Mouse (Mus musculus): ENCODE measurements around the gene Gcnt2.
"Not testable (repeated sequence)": the region's sequence is repeated elsewhere in the genome, so short reads cannot be mapped to it uniquely, and the experiment has no call there.

Gene Gcnt2

DNA sequence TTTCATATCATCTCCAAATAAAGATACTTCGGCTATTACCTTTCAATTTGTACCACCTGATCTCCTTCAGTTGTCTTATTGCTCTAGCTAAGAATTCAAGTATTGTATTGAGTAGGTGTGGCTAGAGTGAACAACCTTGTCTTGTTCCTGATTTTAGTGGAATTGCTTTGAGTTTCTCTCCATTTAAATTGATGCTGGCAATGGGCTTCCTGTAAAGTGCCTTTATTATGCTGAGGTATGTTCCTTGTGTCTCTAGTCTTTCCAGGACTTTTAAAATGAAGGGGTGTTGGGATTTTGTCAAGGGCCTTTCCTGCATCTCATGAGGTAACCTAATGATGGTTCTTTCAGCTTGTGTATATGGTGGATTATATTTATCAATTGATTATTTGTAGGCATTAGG is 83.5 kb downstream of the Gcnt2 start:
- DNase-seq (ENCODE audit: low spot score), result no peak

DNA sequence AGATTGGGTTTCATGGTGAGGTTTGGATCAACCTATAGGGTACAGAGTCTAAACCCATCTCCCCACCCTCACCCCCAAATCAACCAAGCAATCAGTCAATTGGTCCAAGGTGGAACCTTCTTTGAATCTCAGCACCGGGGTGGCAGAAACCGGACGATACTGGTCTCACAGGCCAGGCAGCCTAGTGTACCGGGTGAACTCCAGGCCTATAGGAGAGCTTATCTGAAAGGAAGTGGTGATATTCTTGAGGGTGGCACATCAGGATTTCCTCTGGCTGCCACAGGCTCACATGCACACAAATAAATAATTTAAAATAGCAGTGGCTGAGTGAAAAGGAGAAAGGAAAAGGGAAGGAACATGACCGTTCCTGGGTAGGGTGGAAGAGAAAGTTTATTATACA is 84.4 kb downstream of the Gcnt2 start:
- DNase-seq (ENCODE audit: low spot score), result no peak

DNA sequence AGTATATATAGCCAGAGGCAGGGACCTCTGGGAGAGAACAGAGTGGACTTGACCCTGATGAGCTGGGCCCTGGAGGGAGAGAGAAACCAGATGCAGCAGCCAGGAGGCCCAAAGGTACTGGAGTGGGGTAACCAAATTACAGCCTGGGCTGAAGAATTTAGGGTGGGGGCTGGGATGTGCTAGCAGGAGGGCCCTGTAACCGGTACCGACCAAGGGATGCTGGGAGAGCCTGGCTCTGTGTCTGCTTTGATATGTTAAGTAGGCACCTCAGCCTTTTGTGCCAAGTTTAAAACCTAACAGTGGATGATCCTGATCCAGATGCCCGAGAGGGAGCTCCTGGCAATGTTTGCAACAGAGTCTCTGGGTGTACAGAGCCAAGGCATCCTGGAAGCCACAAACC is 84.8 kb downstream of the Gcnt2 start:
- no peak for DNase-seq (ENCODE audit: low spot score)

DNA sequence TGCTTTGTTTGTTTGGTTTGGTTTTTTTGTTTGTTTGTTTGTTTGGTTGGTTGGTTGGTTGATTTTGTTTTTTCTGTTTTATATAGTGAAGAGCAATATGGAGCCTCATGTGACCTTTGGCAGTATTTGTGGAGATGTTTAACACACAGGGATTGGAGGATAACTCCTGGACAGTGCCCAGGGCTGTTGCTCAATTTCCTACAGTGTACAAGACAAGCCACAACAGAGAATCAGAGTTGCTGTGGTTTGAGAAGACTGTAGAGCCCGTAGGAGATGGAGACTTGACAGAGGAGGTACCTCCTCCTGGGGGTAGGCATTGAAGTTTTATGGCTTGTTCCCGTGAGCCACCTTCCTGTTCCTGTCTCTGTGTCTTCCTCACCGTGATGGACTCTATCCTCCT is 87.0 kb downstream of the Gcnt2 start:
- no peak for DNase-seq (ENCODE audit: low spot score)

DNA sequence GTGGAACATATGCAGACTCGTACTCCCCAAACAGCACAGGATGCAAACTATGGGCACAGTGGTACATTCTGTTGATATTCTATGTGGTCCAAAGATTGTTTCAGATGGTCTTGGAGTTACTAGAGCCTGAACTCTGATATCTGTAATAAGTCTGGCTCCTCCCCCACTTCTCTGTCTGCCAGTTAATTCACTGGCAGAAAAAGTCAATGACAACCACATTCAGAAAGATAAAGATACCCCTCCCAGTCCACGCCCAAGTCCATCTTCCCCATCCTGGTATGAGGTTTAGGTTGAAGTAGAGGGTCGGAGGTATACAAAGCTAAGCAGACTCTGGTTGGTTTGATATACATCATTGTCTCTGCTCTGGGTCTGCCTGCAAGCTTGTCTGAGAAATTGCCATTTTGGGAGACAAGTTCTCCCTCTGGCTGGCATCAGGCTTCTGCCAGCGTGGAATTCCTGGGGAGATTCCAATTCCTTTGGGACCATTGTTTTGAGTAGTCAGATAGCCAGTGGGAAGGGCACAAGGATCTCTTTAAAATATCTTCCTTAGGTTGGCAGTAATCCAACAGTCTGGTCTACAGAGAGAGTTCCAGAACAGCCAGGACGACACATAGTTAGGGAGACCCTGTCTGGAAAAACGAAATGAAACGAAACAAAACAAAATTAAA is 88.1 kb downstream of the Gcnt2 start:
- no peak for DNase-seq (ENCODE audit: low spot score)

DNA sequence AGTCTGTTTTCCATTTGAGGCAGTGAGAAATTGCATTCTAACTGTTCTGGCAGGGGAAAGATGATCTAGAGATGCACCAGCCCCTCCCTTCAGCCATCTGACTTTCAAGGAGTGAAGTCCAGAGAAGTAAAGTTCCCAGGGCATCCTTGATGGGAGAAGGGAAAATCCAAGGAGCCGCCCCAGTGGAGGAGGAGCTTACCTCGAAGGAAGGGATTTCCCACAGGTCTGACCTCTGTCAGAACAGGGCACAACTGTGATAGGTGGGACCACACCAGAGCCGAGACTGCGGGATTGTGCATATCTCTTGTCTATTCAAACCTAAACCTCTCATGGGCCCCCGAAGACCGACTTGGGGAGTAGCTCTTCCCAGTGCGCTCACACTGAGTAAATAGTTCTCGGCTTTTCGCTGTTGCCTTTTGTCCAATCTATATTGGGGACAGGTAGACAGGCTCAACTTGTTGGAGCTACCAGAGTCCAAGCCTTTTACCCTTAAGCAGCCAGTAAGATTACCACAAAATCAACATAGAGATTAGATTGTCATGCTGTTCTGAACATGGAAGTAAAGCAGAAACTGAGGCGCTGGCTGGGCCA is 91.9 kb downstream of the Gcnt2 start:
- no peak for DNase-seq (ENCODE audit: low spot score)

DNA sequence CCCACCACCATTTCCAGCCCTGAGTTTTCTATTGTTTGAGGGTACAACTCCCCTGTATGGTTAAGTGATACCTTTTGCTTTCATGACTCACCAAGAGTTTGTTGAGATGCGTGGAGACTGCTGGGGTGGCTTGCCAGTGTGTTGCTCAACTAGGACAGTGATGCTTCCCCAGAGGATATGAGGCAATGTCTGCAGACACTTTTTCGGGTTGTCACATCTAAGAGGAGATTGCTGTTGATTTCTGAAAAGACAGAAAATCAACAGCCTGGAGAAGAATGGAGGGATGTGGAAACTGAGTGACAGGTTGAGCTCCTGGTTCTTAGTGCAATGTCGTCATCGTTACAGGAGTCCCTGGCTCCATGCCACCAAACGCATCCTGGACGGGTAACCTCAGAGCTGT is 93.7 kb downstream of the Gcnt2 start:
- DNase-seq (ENCODE audit: low spot score), result no peak

DNA sequence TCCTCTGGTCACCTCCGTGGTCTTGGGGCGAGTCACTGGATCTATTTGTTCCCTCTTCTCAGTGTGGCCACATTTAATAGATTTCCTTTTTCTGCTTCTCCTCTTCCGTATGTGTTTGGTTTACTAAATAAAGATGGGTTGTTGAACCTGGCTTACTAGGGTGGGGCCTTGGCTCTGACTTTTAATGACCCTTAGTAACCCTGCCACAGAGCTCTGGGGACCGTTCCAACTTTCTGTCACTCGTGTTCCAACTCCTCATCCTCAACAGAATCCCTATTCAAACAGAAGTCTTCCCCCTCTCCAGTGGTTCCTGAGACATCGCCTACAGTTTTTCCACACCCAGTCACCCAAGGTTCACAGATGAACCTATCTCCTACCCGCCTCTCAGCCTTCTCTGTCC is 96.2 kb downstream of the Gcnt2 start:
- DNase-seq (ENCODE audit: low spot score), result no peak

DNA sequence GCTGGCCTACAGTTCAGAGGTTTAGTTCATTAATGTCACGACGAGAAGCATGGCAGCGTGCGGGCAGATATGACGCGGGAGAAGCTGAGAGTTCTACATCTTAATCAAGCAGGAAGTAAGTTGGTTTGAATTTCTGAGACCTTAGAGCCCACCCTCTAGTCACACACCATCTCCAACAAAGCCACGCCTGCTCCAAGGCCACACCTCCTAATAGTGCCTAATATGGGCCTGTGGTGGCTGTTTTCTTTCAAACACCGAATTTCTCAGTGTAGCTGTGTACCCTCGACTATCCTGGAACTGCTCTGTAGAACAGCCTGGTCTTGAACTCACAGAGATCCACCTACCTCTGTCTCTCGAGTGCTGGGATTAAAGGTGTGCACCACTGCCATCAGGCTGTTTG is 108.1 kb downstream of the Gcnt2 start:
- no peak for DNase-seq (ENCODE audit: low spot score)

DNA sequence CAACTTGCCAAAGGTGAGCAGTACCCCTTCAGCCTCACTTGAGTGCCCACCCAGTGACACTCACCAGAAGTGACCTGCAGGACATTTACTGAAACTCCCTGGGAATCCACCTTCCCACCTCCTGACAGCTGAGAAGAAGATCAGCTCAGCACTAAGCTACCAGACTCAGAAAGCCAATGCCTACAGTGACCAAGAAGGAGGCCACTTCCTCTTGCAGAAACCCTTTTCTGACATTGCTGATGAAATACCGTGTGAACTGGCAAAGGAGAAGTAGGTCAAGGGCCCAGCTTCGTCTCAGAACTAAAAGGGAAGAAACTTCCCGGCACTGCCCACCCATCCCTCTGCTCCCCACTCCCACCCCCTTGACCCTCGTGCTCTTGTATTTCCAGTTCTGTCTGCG is 109.0 kb downstream of the Gcnt2 start:
- DNase-seq (ENCODE audit: low spot score), result no peak

DNA sequence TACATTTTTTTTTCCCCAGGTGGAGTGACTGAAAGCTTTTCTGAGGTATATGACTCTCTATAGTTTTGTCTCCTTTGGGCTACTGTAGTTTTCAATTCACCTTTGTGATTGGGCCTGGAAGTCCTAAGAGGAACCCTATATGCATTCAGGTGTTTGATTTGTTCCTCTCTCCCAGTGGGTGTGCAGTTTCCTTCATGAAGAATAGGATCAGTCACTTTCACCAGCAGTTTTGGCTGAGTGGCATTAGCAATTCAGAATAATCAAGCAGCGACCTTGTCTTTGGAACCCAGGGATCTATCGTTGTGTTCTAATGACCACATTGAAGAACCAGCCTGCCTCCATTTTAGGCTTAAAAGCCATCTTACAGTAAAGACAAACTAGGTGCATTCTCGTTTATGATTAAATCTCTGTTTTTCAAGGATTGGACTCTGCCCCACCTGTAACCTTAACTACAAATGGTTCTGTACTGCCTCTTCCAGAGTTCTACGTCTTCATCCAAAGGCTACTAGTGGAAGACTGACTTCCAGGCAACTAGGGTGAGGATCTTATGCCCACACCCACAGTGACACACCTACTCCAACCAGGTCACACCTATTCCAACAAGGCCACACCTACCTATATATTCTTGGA is 110.3 kb downstream of the Gcnt2 start:
- DNase-seq (ENCODE audit: low spot score), result no peak

DNA sequence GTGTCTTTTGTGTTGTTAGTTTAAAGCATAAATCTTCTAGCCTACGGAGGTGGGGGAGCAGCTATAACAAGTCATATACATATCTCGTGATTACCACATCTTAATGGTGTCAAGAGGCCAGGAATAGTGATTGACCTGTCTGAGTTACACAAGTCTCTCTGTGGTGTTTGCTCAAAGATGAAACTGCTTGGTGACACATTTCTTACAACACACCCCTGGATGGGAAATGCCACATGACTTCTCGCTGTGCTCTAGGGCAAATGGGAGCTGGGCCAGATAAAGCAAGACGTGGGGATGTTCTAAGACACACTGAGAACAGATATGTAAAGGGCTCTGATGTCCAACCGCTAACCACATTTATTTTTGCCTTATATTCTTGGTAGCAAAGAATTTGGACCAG is 111.7 kb downstream of the Gcnt2 start:
- DNase-seq (ENCODE audit: low spot score), result no peak

DNA sequence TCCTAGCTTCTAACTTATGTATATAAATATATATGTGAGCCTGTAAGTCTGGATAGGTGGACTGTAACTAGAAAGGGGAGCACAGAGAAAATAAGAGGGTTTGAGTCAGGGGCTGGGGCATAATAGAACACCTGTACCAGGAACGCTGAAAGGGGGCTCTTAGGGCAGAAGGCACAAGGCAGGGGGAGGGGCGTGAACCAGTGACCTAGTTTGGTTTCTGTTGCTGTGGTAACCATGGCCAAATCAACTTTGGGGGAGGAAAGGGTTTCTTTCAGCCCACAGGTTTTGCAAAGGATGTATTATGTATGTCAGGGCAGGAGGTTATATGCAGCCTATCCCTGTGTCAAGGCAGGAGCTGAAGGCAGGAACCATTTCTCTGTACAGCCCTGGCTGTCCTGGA is 112.3 kb downstream of the Gcnt2 start:
- no peak for DNase-seq (ENCODE audit: low spot score)

DNA sequence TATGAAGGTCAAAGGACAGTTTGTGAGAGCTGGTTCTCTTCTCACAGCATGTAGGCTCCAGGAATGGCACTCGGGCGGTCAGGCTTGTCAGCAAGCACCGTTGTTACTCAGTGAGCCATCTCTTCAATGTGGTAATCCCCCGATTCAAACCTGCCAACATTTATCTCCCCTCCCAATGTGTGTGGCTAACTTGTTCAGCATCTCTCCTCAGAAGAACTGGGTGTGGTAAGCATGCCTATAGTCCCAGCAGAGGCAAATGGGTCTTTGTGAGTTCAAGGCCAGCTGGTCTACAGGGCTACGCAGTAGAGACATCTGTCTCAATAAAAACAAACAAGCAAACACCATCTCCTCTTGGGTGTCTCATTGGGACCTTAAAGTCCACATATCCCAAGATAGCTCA is 113.4 kb downstream of the Gcnt2 start:
- DNase-seq (ENCODE audit: low spot score), result no peak

DNA sequence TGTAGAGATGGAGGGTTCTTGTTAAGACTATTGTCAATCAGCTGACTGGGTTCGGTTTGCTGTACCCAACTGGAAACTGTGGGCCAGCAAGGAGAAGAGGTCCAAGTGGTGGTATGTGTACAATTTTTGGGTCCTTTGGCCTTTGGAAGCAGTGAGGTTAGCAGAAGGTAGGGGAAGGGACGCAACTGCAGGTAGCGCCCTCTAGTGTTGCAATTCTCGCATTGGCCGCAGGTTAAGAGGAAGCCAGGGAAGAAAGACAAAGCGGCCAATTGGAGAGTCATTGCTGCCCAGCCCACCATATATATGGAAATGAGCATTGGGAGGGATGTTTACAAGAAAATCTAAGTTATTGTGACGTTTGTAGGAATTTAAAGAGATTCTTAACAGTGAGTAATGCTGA is 118.1 kb downstream of the Gcnt2 start:
- no peak for DNase-seq (ENCODE audit: low spot score)

DNA sequence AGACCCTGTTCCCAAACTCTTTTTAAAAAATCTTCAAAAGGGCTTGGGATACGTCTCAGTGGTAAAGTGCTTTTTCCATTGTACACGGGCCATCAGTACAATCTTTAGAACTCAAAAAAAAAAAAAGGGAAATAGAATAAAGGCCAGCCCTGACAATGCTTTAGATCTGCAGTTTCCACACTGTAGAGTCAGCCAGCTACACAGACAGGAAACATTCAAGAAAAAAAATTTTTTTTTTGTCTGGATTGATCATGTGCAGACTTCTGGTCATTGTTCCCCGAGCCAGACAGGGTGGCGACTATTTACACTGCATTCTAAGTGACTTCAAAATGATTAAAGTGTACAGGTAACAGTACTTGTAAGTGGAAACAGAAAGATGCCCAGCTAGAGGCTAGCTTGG is 119.1 kb downstream of the Gcnt2 start:
- DNase-seq (ENCODE audit: low spot score), result no peak

DNA sequence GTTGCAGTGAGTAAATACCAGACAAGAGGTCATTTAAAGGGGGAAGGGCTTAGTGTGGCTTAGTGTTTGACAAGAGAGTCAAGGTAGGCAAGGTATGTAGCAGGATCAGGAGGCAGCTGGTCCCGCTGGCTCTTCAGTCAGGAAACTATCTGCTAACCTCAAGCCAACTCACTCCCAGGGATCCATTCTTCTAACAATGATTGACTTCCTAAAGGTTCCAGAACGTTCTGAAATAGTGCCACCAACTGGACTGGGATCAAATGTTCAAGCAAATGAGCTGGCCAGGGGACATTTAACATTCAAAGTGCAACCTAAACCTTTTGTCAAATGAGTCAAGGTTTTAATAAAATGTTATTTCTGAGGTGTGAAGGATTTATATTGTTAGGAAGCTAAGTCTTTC is 119.8 kb downstream of the Gcnt2 start:
- DNase-seq (ENCODE audit: low spot score), result no peak

DNA sequence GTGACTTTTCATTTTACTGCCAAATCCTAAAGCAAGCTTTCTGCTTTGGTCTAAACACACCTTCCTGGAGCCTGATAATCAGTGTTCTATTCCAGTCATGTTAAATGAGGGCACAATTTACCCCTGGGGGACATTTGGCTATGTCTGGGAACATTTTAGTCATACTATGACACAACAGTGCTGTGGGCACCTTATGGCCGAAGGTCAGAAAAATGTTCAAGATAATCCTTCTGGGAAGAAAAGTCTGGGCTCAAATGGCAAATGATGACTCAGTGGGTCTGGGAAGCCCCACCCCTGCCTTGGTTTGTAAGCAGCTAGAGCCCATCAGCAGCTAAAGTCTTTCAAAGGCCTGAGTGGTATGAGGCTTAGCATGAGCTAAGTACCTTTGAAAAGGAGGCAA is 123.2 kb downstream of the Gcnt2 start:
- no peak for DNase-seq (ENCODE audit: low spot score)

DNA sequence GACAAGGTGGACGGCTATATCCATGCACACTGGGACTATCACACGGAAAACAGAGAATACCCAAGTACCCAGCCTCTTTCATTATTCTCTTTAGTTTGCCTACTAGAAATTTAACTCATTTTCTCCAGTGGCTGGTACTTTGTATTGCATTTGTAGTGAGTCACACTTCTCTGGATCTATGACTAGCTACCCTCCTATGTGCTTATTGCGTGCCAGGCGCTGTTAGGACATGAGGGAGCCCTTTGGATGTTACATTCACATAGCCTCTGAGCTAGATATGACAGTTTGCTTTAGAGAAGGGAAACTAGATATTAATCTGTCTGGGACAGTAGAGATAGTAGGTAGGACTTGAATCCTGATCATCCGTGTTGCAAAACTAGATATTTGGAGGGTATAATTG is 126.5 kb downstream of the Gcnt2 start:
- no peak for DNase-seq (ENCODE audit: low spot score)

DNA sequence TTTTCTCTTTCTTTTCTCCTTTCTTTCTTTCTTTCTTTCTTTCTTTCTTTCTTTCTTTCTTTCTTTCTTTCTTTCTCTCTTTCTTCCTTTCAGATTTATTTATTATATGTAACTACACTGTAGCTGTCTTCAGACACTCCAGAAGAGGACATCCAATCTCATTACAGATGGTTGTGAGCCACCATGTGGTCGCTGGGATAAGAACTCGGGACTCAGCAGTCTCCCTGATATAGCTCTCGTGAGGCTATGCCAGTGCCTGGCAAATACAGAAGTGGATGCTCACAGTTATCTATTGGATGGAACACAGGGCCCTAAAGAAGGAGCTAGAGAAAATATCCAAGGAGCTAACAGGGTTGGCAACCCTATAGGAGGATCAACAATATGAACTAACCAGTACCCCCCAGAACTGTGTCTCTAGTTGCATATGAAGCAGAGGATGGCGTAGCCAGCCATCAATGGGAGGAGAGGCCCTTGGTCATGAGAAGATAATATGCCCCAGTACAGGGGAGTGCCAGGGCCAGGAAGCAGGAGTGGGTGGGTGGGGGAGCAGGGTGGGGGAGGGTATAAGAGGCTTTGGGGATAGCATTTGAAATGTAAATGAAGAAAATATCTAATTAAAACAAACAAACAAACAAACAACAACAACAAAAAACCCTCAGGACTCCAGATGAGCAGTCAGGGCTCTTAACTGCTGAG is 128.2 kb downstream of the Gcnt2 start:
- not testable (repeated sequence) for DNase-seq (ENCODE audit: low spot score)

DNA sequence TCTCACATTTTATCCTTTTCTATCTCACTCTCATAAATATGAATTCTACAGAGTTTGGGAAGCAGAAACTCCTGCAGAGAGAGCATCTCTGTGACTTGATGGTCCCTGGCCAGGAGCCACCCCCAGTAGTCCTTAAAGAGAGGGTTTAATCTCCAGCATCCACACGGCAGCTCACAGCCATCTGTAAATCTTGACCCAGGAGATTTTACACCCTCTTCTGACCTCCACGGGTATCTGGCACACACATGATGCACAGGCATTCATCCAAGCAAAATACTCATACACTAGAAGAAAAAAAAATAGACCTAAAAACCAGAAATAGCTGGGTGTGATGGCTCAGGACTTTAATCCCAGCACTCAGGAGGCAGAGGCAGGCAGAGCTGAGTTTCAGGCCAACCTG is 128.9 kb downstream of the Gcnt2 start:
- no peak for DNase-seq (ENCODE audit: low spot score)

DNA sequence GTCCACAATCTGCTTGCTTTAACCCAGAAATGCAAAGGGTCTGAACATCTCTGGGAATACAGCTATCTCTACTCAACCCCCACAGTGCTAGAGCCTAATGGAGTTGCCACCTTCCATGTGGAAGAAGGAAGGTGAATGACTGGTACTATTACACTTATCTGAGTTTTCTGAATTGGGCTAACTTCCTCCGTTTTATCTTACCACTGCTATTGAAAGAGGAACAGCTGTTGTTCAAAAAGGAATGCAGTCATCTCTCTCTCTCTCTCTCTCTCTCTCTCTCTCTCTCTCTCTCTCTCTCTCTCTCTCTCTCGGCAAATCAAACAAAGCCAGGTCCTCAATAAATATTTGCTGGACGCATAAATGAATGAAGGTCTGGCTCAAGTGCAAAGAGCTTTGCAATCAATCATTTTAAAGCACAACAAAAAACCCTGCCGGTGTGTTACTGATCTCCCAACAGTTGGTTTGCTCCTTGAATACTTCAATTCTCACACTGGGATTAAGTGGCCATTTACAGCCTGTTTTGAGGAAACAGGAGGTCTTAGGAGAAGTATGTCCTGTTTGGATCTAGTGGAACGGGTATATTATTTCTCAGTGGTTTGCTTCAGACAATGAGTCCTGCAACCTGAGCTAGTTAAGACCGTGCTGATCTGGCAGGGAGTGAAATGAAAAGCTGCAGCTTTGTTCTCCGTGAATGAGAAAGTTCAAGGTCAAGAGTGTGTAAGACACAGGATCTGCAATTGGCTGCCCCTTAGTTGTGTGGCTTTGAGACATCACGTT is 135.1 kb downstream of the Gcnt2 start:
- DNase-seq (ENCODE audit: low spot score), result no peak

DNA sequence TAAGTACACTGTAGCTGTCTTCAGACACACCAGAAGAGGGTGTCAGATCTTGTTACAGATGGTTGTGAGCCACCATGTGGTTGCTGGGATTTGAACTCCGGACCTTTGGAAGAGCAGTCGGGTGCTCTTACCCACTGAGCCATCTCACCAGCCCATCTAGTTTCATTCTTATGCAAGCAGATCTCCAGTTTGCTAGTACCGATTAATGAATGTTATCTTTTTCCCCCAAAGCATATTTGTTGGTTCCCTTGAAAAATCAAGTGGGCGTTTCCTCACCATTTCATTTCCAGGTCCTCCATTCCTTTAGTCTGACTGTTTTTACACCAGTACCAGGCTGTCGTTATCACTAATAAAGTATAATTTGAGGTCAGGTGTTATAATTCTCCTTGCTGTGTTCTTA is 139.0 kb downstream of the Gcnt2 start:
- DNase-seq (ENCODE audit: low spot score), result not testable (repeated sequence)
